Mouse (Mus musculus) neural tube, embryonic 12.5 days (tissue): ENCODE measurements at regions not wholly inside any gene's neighbourhood (a gene's known extent, or its start where the extent isn't known, plus 50 kb on each side); places are given as distances from the start of the nearest gene placed in this dataset.

Experiments used
- ATAC-seq: fragments of 200-750 bp; cut with Nextera tagmentation; 2 replicates; pipeline ENCODE4 v1.8.0; 2017; ENCODE audit warnings: low read depth, mild to moderate bottlenecking, moderate TSS enrichment, moderate library complexity; ENCODE audit not compliant: low FRiP score
- H3K27ac ChIP-seq: fragments of 300-500 bp; sonication (generic); 2 replicates; pipeline ENCODE4 v1.5.1; 2016
- H3K27me3 ChIP-seq: fragments of 300-500 bp; sonication (generic); replicated peaks from 2 replicates; pipeline ENCODE4 v1.6.1; 2016; ENCODE audit warnings: mild to moderate bottlenecking
- H3K36me3 ChIP-seq: fragments of 300-500 bp; sonication (generic); 2 replicates; pipeline ENCODE4 v1.6.1; 2016; ENCODE audit warnings: mild to moderate bottlenecking
- H3K4me1 ChIP-seq: fragments of 300-500 bp; sonication (generic); 2 replicates; pipeline ENCODE4 v1.6.1; 2016
- H3K4me2 ChIP-seq: fragments of 300-500 bp; sonication (generic); replicated peaks from 2 replicates; pipeline ENCODE4 v1.6.1; 2016; ENCODE audit warnings: mild to moderate bottlenecking
- H3K4me3 ChIP-seq: fragments of 300-500 bp; sonication (generic); 2 replicates; pipeline ENCODE4 v1.5.1; 2016
- H3K9ac ChIP-seq: fragments of 300-500 bp; sonication (generic); 2 replicates; pipeline ENCODE4 v1.6.1; 2016; ENCODE audit warnings: mild to moderate bottlenecking
- H3K9me3 ChIP-seq: fragments of 300-500 bp; sonication (generic); 2 replicates; pipeline ENCODE4 v1.6.1; 2016; ENCODE audit warnings: mild to moderate bottlenecking
- WGBS: fragments of 180-500 bp; shearing (Covaris S2); methylation state at CpG from one replicate; pipeline ENCODE4 v1.1.7; 2016; 5-methylcytosine and 5-hydroxymethylcytosine counted together

DNA sequence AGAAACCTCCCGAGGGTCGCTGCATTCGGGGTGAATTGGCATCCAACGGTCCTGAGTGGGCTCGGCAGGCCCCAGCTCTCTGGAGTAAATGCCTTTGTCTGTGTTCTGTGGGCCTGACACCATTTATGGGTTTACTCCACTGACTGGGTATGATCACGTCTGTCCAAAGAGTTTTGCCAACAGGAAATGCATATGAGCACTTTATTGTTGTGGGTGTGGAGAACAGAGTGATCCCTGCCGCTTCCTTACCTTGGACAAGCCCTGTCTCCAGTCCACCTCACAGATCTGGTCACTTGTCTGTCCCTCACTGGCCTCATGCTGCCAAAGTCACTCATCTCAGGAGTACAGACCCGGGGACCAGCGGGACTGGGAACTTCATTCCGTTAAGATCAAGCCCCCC lies 91.6 kb upstream of the Haao start:
- ATAC-seq, result no peak
- Histone ChIP-seq H3K36me3 (no peaks in the 10 kb centered on the region), H3K4me3 (no peak overlapping the region), H3K4me2 (no peak overlapping the region), H3K27ac (no peak overlapping the region), H3K27me3 (no peaks in the 10 kb centered on the region), H3K9ac (no peak overlapping the region), H3K4me1 (peaks cover 12% of the 10 kb centered on the region; the same call in 1 of the 2 replicates), H3K9me3 (no peaks in the 10 kb centered on the region)
- WGBS, result 77% methylated on average over 10 of the region's 10 CpGs

DNA sequence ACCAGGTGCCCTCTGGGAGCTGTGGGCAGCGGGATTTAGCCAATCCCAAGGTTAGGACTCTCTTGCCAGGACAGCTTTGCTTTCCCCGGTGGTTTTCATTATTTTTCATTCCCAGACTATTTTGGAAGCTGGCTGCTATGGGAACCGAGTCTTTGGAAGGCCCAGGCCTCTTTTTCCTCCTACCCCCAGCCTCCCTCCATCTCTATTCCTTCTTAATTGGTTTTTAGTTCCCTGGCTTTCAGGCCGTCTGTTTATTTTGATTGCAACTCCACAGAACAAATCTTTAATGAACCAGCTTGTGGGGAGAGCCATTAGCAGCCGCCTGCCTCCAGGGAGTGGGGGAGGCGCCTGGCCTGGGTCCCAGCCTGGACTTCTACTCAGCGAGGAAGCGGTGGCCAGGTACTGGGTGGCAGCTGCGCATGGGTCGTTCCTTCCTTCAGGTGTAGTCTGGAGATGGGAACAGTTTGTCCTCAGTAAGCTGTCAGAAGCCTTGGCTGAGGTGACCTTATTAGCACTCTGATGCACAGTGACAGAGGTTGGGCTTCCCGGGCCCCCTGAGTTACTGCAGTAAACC lies 91.0 kb upstream of the Haao start:
- WGBS, result 59% methylated on average over 11 of the region's 11 CpGs
- no peaks in the 10 kb centered on the region for H3K9me3 ChIP-seq

DNA sequence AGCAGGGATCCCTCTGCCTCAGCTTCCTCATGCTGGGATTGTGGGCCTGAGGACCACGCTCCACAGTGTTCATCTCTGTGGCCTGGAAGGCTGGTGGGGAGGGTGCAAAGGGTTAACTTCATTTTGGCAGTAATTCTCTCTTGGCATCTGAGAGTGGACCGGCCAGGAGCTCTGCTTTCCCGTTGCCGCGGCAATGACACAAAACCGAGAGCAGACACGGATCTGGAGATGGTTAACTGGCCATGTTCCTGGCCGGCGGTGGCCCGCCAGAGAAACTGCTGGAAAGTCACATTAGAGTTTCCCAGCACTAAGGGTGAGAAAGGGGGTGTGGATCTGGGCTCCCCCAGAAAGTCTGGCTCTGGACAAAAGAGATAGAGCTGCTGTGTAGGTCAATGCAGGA lies 89.8 kb upstream of the Haao start:
- no peak overlapping the region for H3K27ac ChIP-seq
- H3K9me3 ChIP-seq, result no peaks in the 10 kb centered on the region
- whole genome bisulfite sequencing, result 23% methylated on average over 10 of the region's 10 CpGs
- H3K4me3 ChIP-seq, result no peak overlapping the region
- H3K36me3 ChIP-seq, result no peaks in the 10 kb centered on the region
- no peak for ATAC-seq
- H3K9ac ChIP-seq, result no peak overlapping the region
- no peak overlapping the region for H3K4me2 ChIP-seq
- no peaks in the 10 kb centered on the region for H3K27me3 ChIP-seq
- H3K4me1 ChIP-seq, result peaks cover 12% of the 10 kb centered on the region; the same call in 1 of the 2 replicates

More for the DNA sequence above, 91.0 kb upstream of the Haao start:
- Histone ChIP-seq H3K36me3 (no peaks in the 10 kb centered on the region), H3K27ac (no peak overlapping the region), H3K9ac (no peak overlapping the region), H3K27me3 (no peaks in the 10 kb centered on the region), H3K4me3 (no peak overlapping the region), H3K4me1 (peaks cover 12% of the 10 kb centered on the region; the same call in 1 of the 2 replicates), H3K4me2 (no peak overlapping the region)
- no peak for ATAC-seq

DNA sequence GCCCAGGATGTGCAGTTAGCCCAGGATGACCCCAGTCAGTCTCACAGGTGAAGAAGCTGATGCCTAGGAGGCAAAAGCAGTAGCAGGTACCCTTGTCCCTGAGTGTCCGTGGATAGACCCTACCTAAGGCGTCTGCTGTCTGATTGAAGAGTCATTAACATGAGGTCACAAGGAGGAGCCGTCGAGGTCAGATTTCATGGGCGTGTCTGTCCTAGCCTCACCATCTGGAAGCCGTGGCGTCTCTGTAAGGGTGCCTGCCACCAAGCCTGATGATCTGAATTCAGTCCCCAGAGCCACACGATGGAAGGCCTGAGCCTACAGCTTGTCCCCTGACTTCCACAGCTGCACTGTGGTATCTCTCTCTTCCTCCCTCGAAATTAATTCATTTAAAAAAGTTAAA lies 88.9 kb upstream of the Haao start:
- 57% methylated on average over 9 of the region's 9 CpGs for WGBS
- H3K4me1 ChIP-seq, result peaks cover 12% of the 10 kb centered on the region; the same call in 1 of the 2 replicates
- no peaks in the 10 kb centered on the region for H3K9me3 ChIP-seq
- ATAC-seq, result no peak
- no peaks in the 10 kb centered on the region for H3K36me3 ChIP-seq
- H3K27ac ChIP-seq, result no peak overlapping the region
- no peaks in the 10 kb centered on the region for H3K27me3 ChIP-seq
- H3K9ac ChIP-seq, result no peak overlapping the region
- H3K4me2 ChIP-seq, result no peak overlapping the region
- H3K4me3 ChIP-seq, result no peak overlapping the region

DNA sequence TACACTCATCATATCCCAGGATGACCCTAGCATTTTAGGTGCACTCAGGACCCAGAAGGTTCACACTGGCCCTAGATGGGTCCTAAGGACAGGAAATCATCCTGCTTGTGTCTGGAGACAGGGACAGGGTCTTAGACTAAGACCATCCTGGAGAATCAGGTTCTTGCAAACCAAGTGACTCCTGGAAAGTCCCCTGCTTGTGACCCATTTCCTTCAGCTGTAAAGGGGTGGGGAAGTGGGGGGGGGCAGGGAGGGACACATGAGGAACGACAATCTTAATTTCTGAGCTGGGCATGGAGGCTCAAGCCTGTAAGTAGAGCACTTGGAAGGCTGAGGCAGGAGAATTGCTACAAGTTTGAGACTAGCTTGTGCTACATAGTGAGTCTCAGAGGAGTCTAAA lies 88.2 kb upstream of the Haao start:
- Histone ChIP-seq H3K4me3 (no peak overlapping the region), H3K9ac (no peak overlapping the region), H3K36me3 (no peaks in the 10 kb centered on the region), H3K27ac (no peak overlapping the region), H3K9me3 (no peaks in the 10 kb centered on the region), H3K4me1 (peaks cover 12% of the 10 kb centered on the region; the same call in 1 of the 2 replicates), H3K4me2 (no peak overlapping the region), H3K27me3 (no peaks in the 10 kb centered on the region)
- ATAC-seq, result no peak
- WGBS, result 68% methylated on average over 1 of the region's 1 CpGs

DNA sequence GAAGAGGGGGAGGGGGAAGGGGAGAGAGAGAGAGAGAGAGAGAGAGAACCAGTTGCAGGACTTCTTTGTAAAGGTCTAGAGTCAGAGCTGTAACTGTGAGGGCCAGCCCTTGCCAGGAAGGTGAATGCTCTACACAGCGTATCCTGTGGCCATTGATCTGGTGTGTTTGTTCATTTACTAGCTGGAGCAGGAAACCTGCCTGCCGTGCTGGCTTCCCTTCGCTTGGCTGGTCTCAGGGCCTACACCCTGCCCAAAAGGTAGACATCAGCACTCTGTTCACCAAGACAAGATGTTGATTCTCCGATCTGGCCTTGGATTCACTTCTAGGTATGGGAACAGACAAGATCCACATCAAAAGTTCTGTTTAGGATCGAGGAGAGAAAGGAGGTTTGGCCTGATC lies 87.5 kb upstream of the Haao start:
- H3K27ac ChIP-seq, result no peak overlapping the region
- H3K9ac ChIP-seq, result no peak overlapping the region
- H3K9me3 ChIP-seq, result no peaks in the 10 kb centered on the region
- no peaks in the 10 kb centered on the region for H3K27me3 ChIP-seq
- H3K36me3 ChIP-seq, result no peaks in the 10 kb centered on the region
- ATAC-seq, result no peak
- 81% methylated on average over 5 of the region's 5 CpGs for WGBS
- H3K4me2 ChIP-seq, result no peak overlapping the region
- peaks cover 12% of the 10 kb centered on the region; the same call in 1 of the 2 replicates for H3K4me1 ChIP-seq
- no peak overlapping the region for H3K4me3 ChIP-seq

DNA sequence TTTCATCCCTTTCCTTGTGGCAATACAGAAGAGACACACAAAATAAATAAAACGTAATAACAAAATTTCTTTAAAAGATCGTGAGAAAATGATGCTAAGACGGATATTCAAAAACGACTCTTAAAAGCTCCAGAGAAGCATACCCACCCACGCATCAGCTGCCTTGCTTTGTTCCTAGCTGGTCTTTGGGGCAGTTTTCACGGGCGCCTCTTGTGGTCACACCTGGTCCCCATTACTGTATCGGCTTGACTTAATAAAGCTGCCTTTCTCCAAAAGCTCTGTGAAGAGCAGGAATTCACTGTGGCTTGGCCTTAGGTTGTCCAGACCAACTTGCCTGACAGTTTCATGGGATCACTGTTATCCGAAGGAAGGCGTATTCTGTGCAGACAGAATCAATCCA lies 86.0 kb upstream of the Haao start:
- H3K27me3 ChIP-seq, result no peaks in the 10 kb centered on the region
- H3K9ac ChIP-seq, result no peak overlapping the region
- no peak overlapping the region for H3K4me2 ChIP-seq
- no peak overlapping the region for H3K27ac ChIP-seq
- 84% methylated on average over 10 of the region's 10 CpGs for WGBS
- H3K9me3 ChIP-seq, result no peaks in the 10 kb centered on the region
- H3K4me3 ChIP-seq, result no peak overlapping the region
- H3K4me1 ChIP-seq, result peaks cover 7% of the 10 kb centered on the region; the same call in 1 of the 2 replicates
- ATAC-seq, result no peak
- no peaks in the 10 kb centered on the region for H3K36me3 ChIP-seq

DNA sequence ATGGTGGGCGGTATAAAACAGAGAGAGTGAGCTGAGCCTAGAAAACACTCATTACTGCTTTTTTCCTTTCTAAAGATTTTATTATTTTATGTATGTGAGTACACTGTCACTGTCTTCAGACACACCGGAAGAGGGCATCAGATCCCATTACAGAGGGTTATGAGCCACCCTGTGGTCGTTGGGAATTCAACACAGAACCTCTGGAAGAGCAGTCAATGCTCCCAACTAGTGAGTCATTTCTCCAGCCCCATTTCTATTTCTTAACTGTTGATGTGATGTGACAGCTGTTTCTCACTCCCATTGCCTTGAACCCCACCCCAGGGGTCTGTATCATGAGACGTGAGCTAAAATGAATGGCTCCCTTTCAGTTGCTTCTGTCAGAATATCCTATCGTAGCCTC lies 82.6 kb upstream of the Haao start:
- no peak overlapping the region for H3K4me3 ChIP-seq
- no peak overlapping the region for H3K9ac ChIP-seq
- 81% methylated on average over 5 of the region's 5 CpGs for WGBS
- H3K4me1 ChIP-seq, result no peaks in the 10 kb centered on the region
- H3K9me3 ChIP-seq, result no peaks in the 10 kb centered on the region
- no peaks in the 10 kb centered on the region for H3K27me3 ChIP-seq
- no peak overlapping the region for H3K4me2 ChIP-seq
- no peaks in the 10 kb centered on the region for H3K36me3 ChIP-seq
- ATAC-seq, result no peak
- H3K27ac ChIP-seq, result no peak overlapping the region

DNA sequence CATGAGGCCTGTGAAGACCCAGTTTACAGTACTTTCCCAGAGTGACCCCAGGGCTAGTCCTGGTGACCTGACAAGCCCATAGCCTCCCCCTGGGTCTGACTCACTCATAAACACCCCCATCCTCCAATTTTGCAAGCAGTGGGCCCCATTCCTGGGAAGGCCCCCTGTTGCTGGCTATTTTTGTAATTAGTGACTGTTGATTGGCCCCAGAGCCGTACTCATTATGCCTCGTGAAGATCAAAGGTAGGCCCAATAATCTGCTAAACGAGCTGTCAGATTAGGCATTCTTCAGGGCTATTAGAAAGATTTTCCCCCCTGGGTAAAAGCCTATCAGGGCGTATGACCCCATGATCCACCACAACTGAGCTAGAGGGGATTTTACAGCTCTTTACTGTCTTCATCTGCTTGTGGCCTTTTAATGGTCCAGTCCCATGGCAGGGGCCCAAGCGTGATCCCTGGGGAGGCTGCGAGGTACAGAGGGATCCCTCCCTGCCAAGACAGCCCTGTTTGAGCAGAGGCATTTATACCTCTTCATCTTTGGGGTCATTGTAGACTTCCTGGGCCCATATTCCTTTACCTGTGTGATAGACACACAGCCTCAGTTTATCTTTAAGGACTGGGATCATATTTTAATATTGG lies 80.1 kb upstream of the Haao start:
- H3K27me3 ChIP-seq, result no peaks in the 10 kb centered on the region
- no peaks in the 10 kb centered on the region for H3K9me3 ChIP-seq
- H3K36me3 ChIP-seq, result no peaks in the 10 kb centered on the region
- H3K4me1 ChIP-seq, result no peaks in the 10 kb centered on the region
- H3K4me2 ChIP-seq, result no peak overlapping the region
- WGBS, result 21% methylated on average over 6 of the region's 6 CpGs
- H3K9ac ChIP-seq, result no peak overlapping the region
- ATAC-seq, result no peak
- no peak overlapping the region for H3K27ac ChIP-seq
- no peak overlapping the region for H3K4me3 ChIP-seq

DNA sequence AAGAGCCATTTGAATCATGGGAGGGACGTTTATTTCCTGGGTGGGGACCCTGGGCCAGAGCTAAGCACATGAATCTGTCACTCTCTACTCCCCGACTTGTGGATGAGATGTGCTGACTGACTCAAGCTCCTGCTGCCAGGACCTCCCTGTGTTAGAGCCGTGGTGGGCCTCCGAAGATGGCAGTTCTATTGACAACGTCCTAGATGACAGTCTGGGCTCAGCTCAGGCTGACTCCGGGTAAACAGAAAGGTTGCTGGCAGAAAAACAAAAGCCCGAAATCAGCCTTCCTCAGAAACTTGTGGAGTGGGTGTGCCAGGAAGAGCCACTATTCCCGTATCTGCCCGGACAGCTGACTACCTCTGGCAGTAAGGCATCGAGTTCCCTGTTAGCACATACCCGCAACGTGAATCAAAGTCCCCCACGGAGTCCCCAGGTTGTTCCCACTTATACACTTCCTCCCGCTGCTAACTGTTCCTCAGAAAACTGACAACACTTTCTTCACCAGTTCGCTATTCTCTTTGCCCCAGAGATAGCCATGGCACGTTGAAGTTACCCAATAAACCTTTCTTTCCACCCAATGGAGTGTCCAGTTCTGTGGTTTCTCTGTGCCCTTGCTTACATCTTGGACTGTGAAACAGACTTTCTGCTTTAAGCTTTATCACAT lies 76.6 kb upstream of the Haao start:
- Histone ChIP-seq H3K9me3 (no peaks in the 10 kb centered on the region), H3K4me1 (no peaks in the 10 kb centered on the region), H3K36me3 (no peaks in the 10 kb centered on the region), H3K27me3 (no peaks in the 10 kb centered on the region), H3K9ac (no peak overlapping the region), H3K4me2 (no peak overlapping the region), H3K27ac (no peak overlapping the region), H3K4me3 (no peak overlapping the region)
- WGBS, result 66% methylated on average over 16 of the region's 16 CpGs
- ATAC-seq, result no peak

DNA sequence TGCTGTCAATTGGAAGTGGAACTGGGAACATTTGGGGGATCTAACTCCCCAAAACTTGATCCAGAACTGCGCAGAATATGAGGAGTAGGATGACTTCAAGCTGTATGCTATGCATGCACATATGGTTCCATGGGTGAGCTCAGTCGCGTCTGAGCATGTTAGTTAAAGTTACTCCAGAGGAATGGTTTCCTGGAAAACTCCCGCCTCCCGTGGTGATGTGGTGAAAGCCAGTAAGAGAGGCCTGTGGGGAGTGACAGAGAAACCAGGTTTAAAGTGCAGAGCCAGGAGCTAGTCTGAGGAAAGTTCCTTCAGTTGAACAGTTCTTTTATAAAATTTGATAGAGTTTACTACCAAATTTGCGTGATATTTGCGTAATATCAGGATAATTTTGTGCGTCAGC lies 73.1 kb upstream of the Haao start:
- no peak for ATAC-seq
- WGBS, result 70% methylated on average over 8 of the region's 8 CpGs

DNA sequence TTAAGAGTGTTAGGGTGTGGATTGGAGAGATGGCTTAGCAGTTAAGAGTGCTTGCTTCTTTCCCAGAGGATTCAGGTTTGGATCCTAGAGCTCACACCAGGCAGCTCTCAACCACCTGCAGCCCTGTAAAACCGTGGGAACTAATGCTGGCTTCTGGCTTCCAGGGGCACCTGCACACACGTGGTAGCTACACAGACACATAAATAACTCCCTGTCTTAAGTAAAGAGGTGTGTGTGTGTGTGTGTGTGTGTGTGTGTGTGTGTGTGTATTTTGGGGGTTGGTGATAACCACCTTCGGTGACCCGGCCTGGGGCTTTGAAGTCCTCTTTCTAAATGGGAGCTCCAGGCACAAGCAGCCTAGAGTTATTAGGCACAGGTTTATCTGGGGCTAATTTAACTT lies 72.5 kb upstream of the Haao start:
- WGBS, result 35% methylated on average over 4 of the region's 4 CpGs

More for the DNA sequence above, 73.1 kb upstream of the Haao start:
- Histone ChIP-seq H3K27me3 (no peaks in the 10 kb centered on the region), H3K4me1 (0 out of 2 replicates have a peak, but pooled peaks cover 8% of the 10 kb centered on the region), H3K4me2 (no peak overlapping the region), H3K27ac (no peak overlapping the region), H3K36me3 (no peaks in the 10 kb centered on the region), H3K4me3 (no peak overlapping the region), H3K9me3 (no peaks in the 10 kb centered on the region), H3K9ac (no peak overlapping the region)

More for the DNA sequence above, 72.5 kb upstream of the Haao start:
- Histone ChIP-seq H3K9me3 (no peaks in the 10 kb centered on the region), H3K27ac (no peak overlapping the region), H3K4me3 (no peak overlapping the region), H3K4me2 (no peak overlapping the region), H3K4me1 (0 out of 2 replicates have a peak, but pooled peaks cover 8% of the 10 kb centered on the region), H3K9ac (no peak overlapping the region), H3K36me3 (no peaks in the 10 kb centered on the region), H3K27me3 (no peaks in the 10 kb centered on the region)
- ATAC-seq, result no peak
